Mouse (Mus musculus): Measurements from ENCODE around the gene Slc22a15. TPM values are rescaled to one million over a fixed set of nuclear protein-coding genes. Genes with fewer than 3 reads are reported as not detected.
A peak's percentile ranks its signal among the peaks of the same experiment; 100 is the strongest.

Gene Slc22a15
- total RNA-seq, 2 experiments from 2014 or later, result 9.6 to 11.5 TPM

GRCm38 (mm10) chr3:101814790-101815189 lies 109.5 kb downstream of the Slc22a15 start:
- TF ChIP-seq CTCF (conservative IDR thresholded peaks at IDR 0.05), result no peak
- Histone ChIP-seq H3K27ac (no peak overlapping the region), H3K4me3 (no peak overlapping the region)
- no peak for DNase-seq (ENCODE audit: low spot score in 2 of 2)

- Histone ChIP-seq H3K27ac (0 out of 2 replicates have a peak overlapping the region, but pooled peaks have one; percentile 6), H3K4me3 (no peak overlapping the region)
- TF ChIP-seq CTCF (conservative IDR thresholded peaks at IDR 0.05), result peak; percentile 95
- peak; percentile 72 to 80 for DNase-seq (ENCODE audit: low spot score in 2 of 2)
Measured at GRCm38 (mm10) chr3:101812341-101812962, 111.8 kb downstream of the Slc22a15 start.

GRCm38 (mm10) chr3:101811931-101812330 lies 112.3 kb downstream of the Slc22a15 start:
- Histone ChIP-seq H3K27ac (no peak overlapping the region), H3K4me3 (no peak overlapping the region)
- DNase-seq (ENCODE audit: low spot score in 2 of 2), result no peak
- no peak for TF ChIP-seq CTCF (conservative IDR thresholded peaks at IDR 0.05)

- DNase-seq (ENCODE audit: low spot score in 2 of 2), result no peak
- H3K27ac ChIP-seq, result no peak overlapping the region
- no peak for TF ChIP-seq CTCF (conservative IDR thresholded peaks at IDR 0.05)
- H3K4me3 ChIP-seq, result no peak overlapping the region
Measured at GRCm38 (mm10) chr3:101807646-101808045, 116.6 kb downstream of the Slc22a15 start.

- Histone ChIP-seq H3K4me3 (no peak overlapping the region), H3K27ac (no peak overlapping the region)
- no peak for TF ChIP-seq CTCF (conservative IDR thresholded peaks at IDR 0.05)
- no peak for DNase-seq (ENCODE audit: low spot score in 2 of 2)
Measured at GRCm38 (mm10) chr3:101806941-101807340, 117.3 kb downstream of the Slc22a15 start.

GRCm38 (mm10) chr3:101806149-101806548 lies 118.1 kb downstream of the Slc22a15 start:
- H3K4me3 ChIP-seq, result peak overlapping the region; percentile 38
- DNase-seq (ENCODE audit: low spot score in 2 of 2), result peak; percentile 86 to 94
- peak overlapping the region; percentile 65; the same call in 1 of the 2 replicates for H3K27ac ChIP-seq
- peak; percentile 96 for TF ChIP-seq CTCF (conservative IDR thresholded peaks at IDR 0.05)

Other genes with a start within 250 kb of the Slc22a15 start
- gene Mab21l3, start 75.5 kb downstream of the Slc22a15 start, total RNA-seq (2021), result under 1 TPM in 1 of 2 experiments, not detected in 1; 0.22 TPM
- gene Nhlh2, start 85.6 kb upstream of the Slc22a15 start, total RNA-seq (2021), result 1 to 10 TPM; 1.3 to 1.8 TPM
- gene Casq2, start 162.0 kb upstream of the Slc22a15 start, total RNA-seq (2021), result under 1 TPM; 0.79 to 0.81 TPM

Measured in layer of hippocampus, adult 2 months (tissue).